Mouse (Mus musculus): ENCODE data around the gene Ifi27l2b. TPM values are rescaled to one million over a fixed set of nuclear protein-coding genes. Genes with fewer than 3 reads are reported as not detected.

Ifi27l2b gene
- polyA plus RNA-seq, 1 experiment, result not detected

- peak; percentile 86 for TF ChIP-seq POLR2A (IDR thresholded peaks at IDR 0.05; ENCODE audit: insufficient read depth, low read depth, low read length)
- TF ChIP-seq CTCF (IDR thresholded peaks at IDR 0.05; ENCODE audit: insufficient read depth, low read depth, low read length), result peak; percentile 62
- H3K27ac ChIP-seq (ENCODE audit: insufficient read depth, low read depth, low read length), result peak within 1 kb of the TSS; percentile 43; the same call in 1 of the 2 replicates
- under 1% methylated on average over 33 of the region's 33 CpGs for WGBS
- H3K4me1 ChIP-seq (ENCODE audit: control insufficient read depth, insufficient read depth, low read length), result peaks cover 12% of the 10 kb centered on the region
- peak within 1 kb of the TSS; percentile 81 for H3K4me3 ChIP-seq (ENCODE audit: insufficient read depth, low read depth, low read length)
These were observed 31.1 kb downstream of the Ifi27l2b start, which contains the start of gene Ddx24 for GRCm38 (mm10) chr12:103425729-103426470. TSS of gene Ddx24 (minus strand) at chr12:103425830.

GRCm38 (mm10) chr12:103425016-103425728 lies 31.9 kb downstream of the Ifi27l2b start:
- Histone ChIP-seq H3K4me1 (ENCODE audit: control insufficient read depth, insufficient read depth, low read length) (peaks cover 12% of the 10 kb centered on the region), H3K27ac (ENCODE audit: insufficient read depth, low read depth, low read length) (peak overlapping the region; percentile 43; the same call in 1 of the 2 replicates), H3K4me3 (ENCODE audit: insufficient read depth, low read depth, low read length) (peak overlapping the region; percentile 81)
- WGBS, result 7% methylated on average over 33 of the region's 33 CpGs
- no peak for TF ChIP-seq CTCF (IDR thresholded peaks at IDR 0.05; ENCODE audit: insufficient read depth, low read depth, low read length)
- no peak for TF ChIP-seq POLR2A (IDR thresholded peaks at IDR 0.05; ENCODE audit: insufficient read depth, low read depth, low read length)

- Histone ChIP-seq H3K4me3 (ENCODE audit: insufficient read depth, low read depth, low read length) (no peak overlapping the region), H3K27ac (ENCODE audit: insufficient read depth, low read depth, low read length) (no peak overlapping the region), H3K4me1 (ENCODE audit: control insufficient read depth, insufficient read depth, low read length) (no peaks in the 10 kb centered on the region)
- 89% methylated on average over 10 of the region's 10 CpGs for WGBS
- TF ChIP-seq POLR2A (IDR thresholded peaks at IDR 0.05; ENCODE audit: insufficient read depth, low read depth, low read length) (no peak), CTCF (IDR thresholded peaks at IDR 0.05; ENCODE audit: insufficient read depth, low read depth, low read length) (no peak)
These were observed 48.9 kb downstream of the Ifi27l2b start for GRCm38 (mm10) chr12:103408144-103408543.

GRCm38 (mm10) chr12:103407720-103408119 lies 49.3 kb downstream of the Ifi27l2b start, which contains the start of gene 9330161L09Rik:
TSS of gene 9330161L09Rik (minus strand) at chr12:103407820.
- Histone ChIP-seq H3K4me3 (ENCODE audit: insufficient read depth, low read depth, low read length) (no peak within 1 kb of the TSS), H3K27ac (ENCODE audit: insufficient read depth, low read depth, low read length) (no peak within 1 kb of the TSS), H3K4me1 (ENCODE audit: control insufficient read depth, insufficient read depth, low read length) (no peaks in the 10 kb centered on the region)
- TF ChIP-seq CTCF (IDR thresholded peaks at IDR 0.05; ENCODE audit: insufficient read depth, low read depth, low read length) (no peak), POLR2A (IDR thresholded peaks at IDR 0.05; ENCODE audit: insufficient read depth, low read depth, low read length) (no peak)
- 93% methylated on average over 4 of the region's 4 CpGs for whole genome bisulfite sequencing

- H3K27ac ChIP-seq (ENCODE audit: insufficient read depth, low read depth, low read length), result no peak overlapping the region
- 87% methylated on average over 18 of the region's 18 CpGs for WGBS
- H3K4me3 ChIP-seq (ENCODE audit: insufficient read depth, low read depth, low read length), result no peak overlapping the region
- TF ChIP-seq POLR2A (IDR thresholded peaks at IDR 0.05; ENCODE audit: insufficient read depth, low read depth, low read length) (no peak), CTCF (IDR thresholded peaks at IDR 0.05; ENCODE audit: insufficient read depth, low read depth, low read length) (no peak)
- no peaks in the 10 kb centered on the region for H3K4me1 ChIP-seq (ENCODE audit: control insufficient read depth, insufficient read depth, low read length)
These were observed 52.9 kb downstream of the Ifi27l2b start for GRCm38 (mm10) chr12:103404131-103404530.

Other genes with a start within 250 kb of the Ifi27l2b start
- gene Prima1, start 215.1 kb downstream of the Ifi27l2b start, polyA plus RNA-seq (2012; ENCODE audit: insufficient read depth, insufficient read length, low replicate concordance, missing spikeins), result not detected in 2 replicates
- not detected in 2 replicates for gene Fam181a, start 146.2 kb downstream of the Ifi27l2b start, polyA plus RNA-seq (2012; ENCODE audit: insufficient read depth, insufficient read length, low replicate concordance, missing spikeins)
- not detected in 2 replicates for gene Asb2, start 101.2 kb downstream of the Ifi27l2b start, polyA plus RNA-seq (2012; ENCODE audit: insufficient read depth, insufficient read length, low replicate concordance, missing spikeins)
- gene Otub2, start 68.5 kb downstream of the Ifi27l2b start, polyA plus RNA-seq (2012; ENCODE audit: insufficient read depth, insufficient read length, low replicate concordance, missing spikeins), result not detected in 2 replicates
- not detected in 2 replicates for gene 9330161L09Rik, start 49.4 kb downstream of the Ifi27l2b start, polyA plus RNA-seq (2012; ENCODE audit: insufficient read depth, insufficient read length, low replicate concordance, missing spikeins)
- gene Ddx24, start 31.4 kb downstream of the Ifi27l2b start, polyA plus RNA-seq (2012; ENCODE audit: insufficient read depth, insufficient read length, low replicate concordance, missing spikeins), result 279 TPM in 1 of 2 replicates, not detected in the other
- not detected in 2 replicates for gene Ifi27, start 23.0 kb downstream of the Ifi27l2b start, polyA plus RNA-seq (2012; ENCODE audit: insufficient read depth, insufficient read length, low replicate concordance, missing spikeins)
- not detected in 2 replicates for gene Ifi27l2a, start 13.5 kb downstream of the Ifi27l2b start, polyA plus RNA-seq (2012; ENCODE audit: insufficient read depth, insufficient read length, low replicate concordance, missing spikeins)
- not detected in 2 replicates for gene Ppp4r4, start 75.1 kb upstream of the Ifi27l2b start, polyA plus RNA-seq (2012; ENCODE audit: insufficient read depth, insufficient read length, low replicate concordance, missing spikeins)
- not detected in 2 replicates for gene Serpina10, start 174.2 kb upstream of the Ifi27l2b start, polyA plus RNA-seq (2012; ENCODE audit: insufficient read depth, insufficient read length, low replicate concordance, missing spikeins)
- not detected in 2 replicates for gene Serpina6, start 200.0 kb upstream of the Ifi27l2b start, polyA plus RNA-seq (2012; ENCODE audit: insufficient read depth, insufficient read length, low replicate concordance, missing spikeins)
- gene Serpina16, start 218.9 kb upstream of the Ifi27l2b start, polyA plus RNA-seq (2012; ENCODE audit: insufficient read depth, insufficient read length, low replicate concordance, missing spikeins), result not detected in 2 replicates
- gene Serpina1f, start 238.3 kb upstream of the Ifi27l2b start, polyA plus RNA-seq (2012; ENCODE audit: insufficient read depth, insufficient read length, low replicate concordance, missing spikeins), result not detected in 2 replicates

Data from olfactory bulb, adult 2 months (tissue).